Mouse (Mus musculus) heart, postnatal 0 days (tissue): ENCODE data around the gene Slc18b1. TPM values are rescaled to one million over a fixed set of nuclear protein-coding genes. Genes with fewer than 3 reads are reported as not detected.

Experiments
- ATAC-seq: fragments of 200-750 bp; cut with Nextera tagmentation; 2 replicates; pipeline ENCODE4 v1.8.0; 2017; ENCODE audit warnings: low read depth, moderate number of reproducible peaks, moderate library complexity; ENCODE audit not compliant: insufficient read depth
- DNase-seq: peaks from one replicate; pipeline ENCODE4 v3.0.0-alpha.2; 2016; ENCODE audit warnings: low spot score
- H3K27ac ChIP-seq: fragments of 300-500 bp; sonication (generic); 2 replicates; pipeline ENCODE4 v1.5.1; 2014; ENCODE audit warnings: low read depth, mild to moderate bottlenecking
- H3K27me3 ChIP-seq: fragments of 300-500 bp; sonication (generic); 2 replicates; pipeline ENCODE4 v1.6.1; 2014; ENCODE audit warnings: low read length, mixed read lengths; ENCODE audit not compliant: control insufficient read depth, insufficient read depth
- H3K36me3 ChIP-seq: fragments of 300-500 bp; sonication (generic); replicated peaks from 2 replicates; pipeline ENCODE4 v1.6.1; 2014; ENCODE audit warnings: low read length, mixed read lengths; ENCODE audit not compliant: control insufficient read depth, insufficient read depth
- H3K4me1 ChIP-seq: fragments of 300-500 bp; sonication (generic); 2 replicates; pipeline ENCODE4 v1.6.1; 2014; ENCODE audit warnings: antibody characterized with exemption; ENCODE audit not compliant: control insufficient read depth, insufficient read depth
- H3K4me2 ChIP-seq: fragments of 300-500 bp; sonication (generic); 2 replicates; pipeline ENCODE4 v1.6.1; 2014; ENCODE audit warnings: low read depth, mild to moderate bottlenecking, low read length, moderate library complexity
- H3K4me3 ChIP-seq: fragments of 300-500 bp; sonication (generic); 2 replicates; pipeline ENCODE4 v1.5.1; 2014; ENCODE audit warnings: low read depth, low read length
- H3K9ac ChIP-seq: fragments of 300-500 bp; sonication (generic); replicated peaks from 2 replicates; pipeline ENCODE4 v1.6.1; 2014; ENCODE audit warnings: low read depth, low read length, mixed read lengths
- H3K9me3 ChIP-seq: fragments of 300-500 bp; sonication (generic); replicated peaks from 2 replicates; pipeline ENCODE4 v1.6.1; 2016; ENCODE audit warnings: low read length; ENCODE audit not compliant: control insufficient read depth
- CTCF ChIP-seq: IDR thresholded peaks from 2 replicates; pipeline ENCODE4 v1.5.1; 2016; ENCODE audit warnings: antibody characterized with exemption, control low read depth, low read depth
- EP300 ChIP-seq: IDR thresholded peaks from 2 replicates; pipeline ENCODE4 v1.6.1; 2016; ENCODE audit warnings: antibody characterized with exemption, low read depth
- WGBS: fragments of 180-500 bp; shearing (Covaris S2); extraction: QIAGEN DNeasy Blood & Tissue Kit; methylation state at CpG from one replicate; pipeline ENCODE4 v1.1.7; 2014; 5-methylcytosine and 5-hydroxymethylcytosine counted together
- polyA plus RNA-seq: library from polyadenylated mRNA; unstranded; fragments of >200 nt; fragmentation: Nextera tagmentation; extraction: Ambion mirVana; gene quantifications from 2 replicates; pipeline ENCODE4 v1.2.1, GENCODE M21; 2015
- total RNA-seq: library from RNA; depleted of rRNA; stranded (reverse); fragments of >200 nt; gene quantifications from 2 replicates; pipeline ENCODE4 v1.2.3, GENCODE M21; 2014; ENCODE audit warnings: low replicate concordance

The Slc18b1 gene
- total and polyA plus RNA-seq, 2 experiments from 2014 or later = 4.6 to 7.2 TPM

- Histone ChIP-seq H3K4me3 (peak overlapping the region; percentile 81; the same call in 1 of the 2 replicates), H3K9me3 (no peaks in the 10 kb centered on the region), H3K27me3 (no peaks in the 10 kb centered on the region), H3K4me2 (peak overlapping the region; percentile 82), H3K9ac (no peak overlapping the region), H3K27ac (no peak overlapping the region), H3K36me3 (peaks cover 18% of the 10 kb centered on the region), H3K4me1 (no peaks in the 10 kb centered on the region)
- DNase-seq (no peak), ATAC-seq (no peak)
- no peak for TF ChIP-seq EP300
- TF ChIP-seq CTCF = no peak
- 41% methylated on average over 3 of the region's 3 CpGs for WGBS
Measured at GRCm38 (mm10) chr10:23797606-23798005, 820 bp downstream of the Slc18b1 start.

- TF ChIP-seq EP300 (no peak), CTCF (no peak)
- no peaks in the 10 kb centered on the region for H3K27me3 ChIP-seq
- H3K4me3 ChIP-seq = no peak overlapping the region
- no peak overlapping the region for H3K9ac ChIP-seq
- no peak overlapping the region for H3K27ac ChIP-seq
- H3K4me2 ChIP-seq = no peak overlapping the region
- H3K9me3 ChIP-seq = no peaks in the 10 kb centered on the region
- 88% methylated on average over 1 of the region's 1 CpGs for WGBS
- no peaks in the 10 kb centered on the region for H3K4me1 ChIP-seq
- peaks cover 19% of the 10 kb centered on the region for H3K36me3 ChIP-seq
- no peak for DNase-seq
- no peak for ATAC-seq
Measured at GRCm38 (mm10) chr10:23798142-23798541, 1.4 kb downstream of the Slc18b1 start.

GRCm38 (mm10) chr10:23799933-23800332 lies 3.1 kb downstream of the Slc18b1 start:
- Histone ChIP-seq H3K27me3 (no peaks in the 10 kb centered on the region), H3K4me1 (no peaks in the 10 kb centered on the region), H3K27ac (no peak overlapping the region), H3K9me3 (no peaks in the 10 kb centered on the region), H3K4me3 (no peak overlapping the region), H3K9ac (no peak overlapping the region), H3K4me2 (no peak overlapping the region), H3K36me3 (peaks cover 26% of the 10 kb centered on the region)
- ATAC-seq = no peak
- no peak for TF ChIP-seq CTCF
- TF ChIP-seq EP300 = no peak
- WGBS = 65% methylated on average over 3 of the region's 3 CpGs
- DNase-seq = no peak

GRCm38 (mm10) chr10:23802911-23803310 lies 6.1 kb downstream of the Slc18b1 start:
- Histone ChIP-seq H3K4me1 (no peaks in the 10 kb centered on the region), H3K27ac (no peak overlapping the region), H3K9me3 (no peaks in the 10 kb centered on the region), H3K4me2 (no peak overlapping the region), H3K9ac (no peak overlapping the region), H3K36me3 (peaks cover 32% of the 10 kb centered on the region), H3K27me3 (no peaks in the 10 kb centered on the region), H3K4me3 (no peak overlapping the region)
- 41% methylated on average over 3 of the region's 3 CpGs for WGBS
- DNase-seq (no peak), ATAC-seq (no peak)
- TF ChIP-seq CTCF (no peak), EP300 (no peak)

- Histone ChIP-seq H3K36me3 (peaks cover 32% of the 10 kb centered on the region), H3K27ac (no peak overlapping the region), H3K27me3 (no peaks in the 10 kb centered on the region), H3K4me2 (no peak overlapping the region), H3K4me1 (no peaks in the 10 kb centered on the region), H3K9ac (no peak overlapping the region), H3K4me3 (no peak overlapping the region), H3K9me3 (no peaks in the 10 kb centered on the region)
- no peak for TF ChIP-seq EP300
- no peak for TF ChIP-seq CTCF
- WGBS = 66% methylated on average over 3 of the region's 3 CpGs
- ATAC-seq (no peak), DNase-seq (no peak)
Measured at GRCm38 (mm10) chr10:23804665-23805064, 7.9 kb downstream of the Slc18b1 start.

GRCm38 (mm10) chr10:23806201-23806600 lies 9.4 kb downstream of the Slc18b1 start:
- ATAC-seq (no peak), DNase-seq (no peak)
- no peaks in the 10 kb centered on the region for H3K27me3 ChIP-seq
- H3K9ac ChIP-seq = no peak overlapping the region
- no peak overlapping the region for H3K4me2 ChIP-seq
- H3K27ac ChIP-seq = no peak overlapping the region
- H3K4me3 ChIP-seq = no peak overlapping the region
- peaks cover 28% of the 10 kb centered on the region for H3K36me3 ChIP-seq
- no peaks in the 10 kb centered on the region for H3K9me3 ChIP-seq
- TF ChIP-seq EP300 (no peak), CTCF (no peak)
- WGBS = 59% methylated on average over 4 of the region's 4 CpGs
- no peaks in the 10 kb centered on the region for H3K4me1 ChIP-seq
